Mouse (Mus musculus) heart, adult 18-20 months (tissue): ENCODE results near the gene Smc3. TPM values are rescaled to one million over a fixed set of nuclear protein-coding genes. Genes with fewer than 3 reads are reported as not detected.
"Not testable (repeated sequence)": the region's sequence is repeated elsewhere in the genome, so short reads cannot be mapped to it uniquely, and the experiment has no call there.

Source experiments
- DNase-seq, 2 experiments: peaks; one replicate each; pipeline ENCODE4 v3.0.0; 2021 to 2022; ENCODE audit warnings: mixed read lengths in 1 of 2
- total RNA-seq, 2 experiments: library from RNA; stranded (reverse); gene quantifications; 2 replicates each; pipeline ENCODE4 v1.2.3; 2021

The Smc3 gene
- total RNA-seq, 2 experiments from 2014 or later: 20.2 to 22.6 TPM

DNA sequence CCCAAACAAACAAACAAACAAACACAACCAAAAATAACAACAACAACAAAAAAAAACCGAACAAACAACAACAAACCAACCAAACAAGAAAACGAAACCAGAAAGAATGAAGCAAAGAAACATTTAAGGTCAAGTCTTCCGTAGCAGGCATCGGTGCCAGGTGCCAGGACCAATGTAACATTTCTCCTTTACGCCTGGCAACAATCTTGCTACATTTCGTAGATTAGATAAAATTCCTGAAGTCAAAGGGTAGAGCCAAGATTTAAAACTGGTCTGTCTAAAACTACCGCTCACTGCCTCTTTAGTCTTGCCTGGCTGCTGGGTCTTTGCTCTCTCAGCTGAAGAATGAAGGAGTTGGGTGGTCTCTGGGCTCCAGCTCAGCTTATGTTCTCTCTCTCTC is 24.1 kb upstream of the Smc3 start:
- no peak for DNase-seq

DNA sequence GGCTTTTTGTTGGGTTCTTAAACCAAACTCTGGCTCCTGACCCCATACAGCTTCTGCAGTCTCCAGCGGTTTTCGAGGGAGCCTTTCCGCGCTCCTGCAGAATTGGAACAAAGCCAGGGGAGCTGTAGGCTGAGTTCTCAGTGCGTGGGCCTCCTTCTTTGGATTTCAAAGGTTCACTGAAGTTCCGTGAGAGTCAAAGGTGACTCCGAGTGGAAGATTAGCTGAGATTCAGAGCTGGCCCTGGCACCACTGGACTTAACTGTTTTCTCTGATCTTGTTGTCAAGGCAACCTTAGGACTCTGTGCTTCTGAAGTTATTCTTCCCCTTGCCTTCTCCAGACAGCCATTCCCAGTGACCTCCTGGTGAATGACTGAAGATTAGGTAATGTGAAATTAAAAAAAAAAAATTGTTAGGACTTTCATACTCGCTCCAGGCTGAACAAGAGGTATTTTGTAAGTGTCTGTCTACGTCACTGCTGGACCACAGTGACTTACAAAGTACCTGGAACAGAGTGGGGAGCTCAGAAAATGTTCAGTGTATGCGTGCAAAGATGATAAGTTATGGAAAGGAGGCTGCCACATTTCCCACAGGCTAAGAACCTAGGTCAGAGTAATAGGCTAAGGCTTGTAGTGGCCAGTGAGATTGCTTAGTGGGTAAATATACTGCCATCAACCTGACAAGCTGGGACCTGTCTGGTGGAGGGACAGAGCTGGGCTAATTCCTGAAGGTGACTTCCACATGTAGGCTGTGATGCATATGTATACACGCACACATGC is 23.0 kb upstream of the Smc3 start:
- peak in 1 of 2 experiments; percentile 47 for DNase-seq

DNA sequence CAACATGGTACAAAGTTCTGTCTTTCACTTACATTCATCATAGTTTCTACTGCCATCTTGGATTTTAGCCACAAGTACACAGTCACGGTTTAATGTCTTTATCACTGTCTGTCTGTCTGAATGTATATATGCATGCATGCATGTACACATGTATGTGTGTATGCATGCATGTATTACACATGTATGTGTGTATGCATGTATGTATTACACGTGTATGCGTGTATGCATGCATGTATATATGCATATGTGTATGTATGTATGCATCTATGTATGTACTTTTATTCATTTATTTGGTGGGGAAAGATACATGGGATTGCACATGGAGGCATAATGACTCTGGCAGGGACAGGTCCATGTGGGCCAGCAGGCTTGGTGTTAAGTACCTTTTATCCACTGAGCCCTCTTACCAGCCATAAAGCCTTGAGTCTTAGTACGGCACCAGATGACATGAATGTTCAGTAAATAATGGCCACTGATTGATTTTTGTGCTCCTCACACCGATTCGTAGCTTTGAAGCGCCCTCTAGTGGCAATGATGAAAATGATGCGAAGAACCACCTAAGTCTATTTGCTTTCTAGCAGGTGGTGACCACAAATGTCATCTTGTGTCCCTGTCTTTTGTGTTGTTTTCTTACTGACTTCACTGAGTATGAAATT is 21.5 kb upstream of the Smc3 start:
- DNase-seq: peak; percentile 58 to 83

DNA sequence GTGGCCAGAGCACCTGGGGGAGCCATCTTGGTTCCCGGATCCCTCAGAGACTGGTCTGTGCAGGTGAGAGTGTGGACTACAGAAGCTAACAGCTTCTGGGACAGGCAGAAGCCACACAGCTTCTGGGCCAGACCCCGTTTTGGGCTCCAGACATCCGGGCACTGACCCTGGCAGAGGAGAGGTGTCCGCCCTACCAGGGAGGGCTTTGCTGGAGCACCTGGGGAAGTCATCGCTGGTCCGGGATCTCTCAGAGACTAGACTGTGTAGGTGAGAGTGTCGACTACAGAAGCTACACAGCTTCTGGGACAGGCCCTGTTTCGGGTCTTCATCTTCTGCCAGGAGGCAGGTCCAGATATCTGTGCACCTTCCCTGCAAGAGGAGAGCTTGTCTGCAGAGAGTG is 19.9 kb upstream of the Smc3 start:
- DNase-seq: not testable (repeated sequence)

DNA sequence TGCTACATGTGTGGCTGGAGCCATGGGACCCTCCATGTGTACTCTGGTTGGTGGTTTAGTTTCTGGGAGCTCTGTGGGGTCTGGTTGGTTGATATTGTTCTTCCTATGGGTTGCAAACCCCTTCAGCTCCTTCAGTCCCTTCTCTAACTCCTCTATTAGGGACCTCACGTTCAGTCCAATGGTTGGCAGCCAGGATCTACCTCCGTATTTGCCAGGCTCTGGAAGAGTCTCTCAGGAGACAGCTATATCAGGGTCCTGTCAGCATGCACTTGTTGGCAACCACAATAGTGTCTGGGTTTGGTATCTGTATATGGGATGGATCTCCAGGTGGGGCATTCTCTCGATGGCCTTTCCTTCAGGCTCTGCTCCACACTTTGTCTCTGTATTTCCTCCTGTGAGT is 12.5 kb upstream of the Smc3 start:
- DNase-seq: not testable (repeated sequence)

DNA sequence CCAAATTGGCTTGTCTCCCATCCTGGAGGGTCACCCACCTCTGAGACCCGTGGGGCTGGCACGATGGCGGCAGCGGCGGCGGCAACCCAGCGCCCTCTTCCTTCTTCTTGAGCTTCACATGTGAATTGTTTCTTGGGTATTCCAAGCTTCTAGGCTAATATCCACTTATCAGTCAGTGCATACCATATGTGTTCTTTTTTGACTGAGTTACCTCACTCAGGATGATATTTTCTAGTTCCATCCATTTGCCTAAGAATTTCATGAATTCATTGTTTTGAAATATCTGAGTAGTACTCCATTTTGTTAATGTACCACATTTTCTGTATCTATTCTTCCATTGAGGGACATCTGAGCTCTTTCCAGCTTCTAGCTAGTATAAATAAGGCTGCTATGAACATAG is 11.2 kb upstream of the Smc3 start, which contains the start of gene Nutf2-ps1:
Gene Nutf2-ps1, minus strand, starts transcription at position 101 of the 400 bp plus-strand sequence.
- DNase-seq: not testable (repeated sequence)

DNA sequence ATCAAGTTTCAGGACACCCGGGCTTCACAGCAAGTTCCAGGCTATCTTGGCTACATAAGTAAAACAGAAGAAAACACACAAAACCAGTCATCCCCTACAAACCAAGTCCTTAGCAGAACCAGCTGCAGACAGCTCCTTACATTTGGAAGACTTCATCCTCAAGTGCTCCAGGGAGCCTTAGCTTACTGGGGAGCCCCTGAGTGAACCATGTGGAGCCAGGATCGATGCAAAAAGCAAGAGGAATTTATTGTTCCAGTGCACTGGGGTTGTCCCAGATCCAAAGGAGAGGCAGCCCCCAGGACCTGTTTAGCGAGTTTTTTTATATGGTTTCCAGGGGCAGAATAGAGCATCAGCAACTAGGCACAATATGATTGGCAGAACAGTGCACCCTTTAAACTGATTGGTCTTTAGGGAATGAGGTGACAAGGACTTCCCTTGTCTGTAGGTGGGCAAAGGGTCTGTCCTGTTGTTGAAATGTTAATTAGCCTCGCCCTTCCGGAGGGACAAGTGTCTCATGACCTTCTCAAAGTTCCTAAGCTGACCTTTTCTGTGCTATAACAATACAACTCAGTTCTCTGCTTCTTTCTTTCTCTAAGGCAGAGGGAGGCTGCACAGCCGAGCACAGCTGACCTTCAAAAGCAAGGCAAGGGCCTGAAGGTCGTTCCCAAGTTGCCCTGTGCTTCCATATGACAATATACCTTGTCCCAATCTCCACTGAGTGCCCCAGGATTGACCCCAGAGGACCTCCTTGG is 3.3 kb upstream of the Smc3 start:
- no peak for DNase-seq

DNA sequence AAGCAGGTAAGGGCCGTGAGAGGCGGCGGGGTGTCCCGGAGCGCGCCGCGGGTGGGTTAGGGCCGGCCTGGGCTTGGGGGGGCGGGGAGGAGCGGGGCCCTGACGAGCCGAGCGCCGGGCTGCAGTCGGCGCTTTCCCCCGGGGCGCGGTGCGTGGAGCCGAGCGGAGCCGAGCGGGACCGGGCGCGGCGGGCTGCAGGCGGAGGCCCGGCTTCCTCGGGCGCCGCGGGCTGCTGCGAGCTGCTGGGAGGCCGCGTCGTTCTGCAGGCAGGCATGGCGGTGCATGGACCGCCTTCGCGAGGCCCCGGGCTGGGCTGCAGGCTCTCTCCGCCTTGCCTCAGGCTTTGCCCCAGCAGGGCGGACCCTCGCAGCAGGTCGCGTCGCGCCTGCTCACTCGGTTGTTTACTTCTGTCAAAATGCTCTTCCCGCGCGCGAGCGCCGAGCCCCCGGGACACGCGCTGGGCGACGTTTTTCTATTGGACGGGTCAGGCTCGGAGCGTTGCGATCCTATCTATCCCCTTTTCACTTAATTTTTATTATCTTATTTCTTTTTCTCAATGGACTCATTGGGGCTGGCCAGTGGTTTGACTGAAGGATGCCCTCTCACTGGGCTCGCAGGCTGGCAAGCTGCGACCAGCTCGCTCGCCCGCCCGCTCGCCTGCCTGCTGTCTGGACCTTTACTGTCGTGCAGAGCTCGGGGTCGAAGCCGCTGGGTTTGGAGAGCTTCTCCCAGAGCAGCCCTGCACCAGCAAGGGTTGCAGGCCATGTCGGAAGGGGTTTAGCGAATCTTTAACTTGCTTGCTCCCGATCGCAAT is 558 bp downstream of the Smc3 start:
- peak; percentile 58 to 68 for DNase-seq

DNA sequence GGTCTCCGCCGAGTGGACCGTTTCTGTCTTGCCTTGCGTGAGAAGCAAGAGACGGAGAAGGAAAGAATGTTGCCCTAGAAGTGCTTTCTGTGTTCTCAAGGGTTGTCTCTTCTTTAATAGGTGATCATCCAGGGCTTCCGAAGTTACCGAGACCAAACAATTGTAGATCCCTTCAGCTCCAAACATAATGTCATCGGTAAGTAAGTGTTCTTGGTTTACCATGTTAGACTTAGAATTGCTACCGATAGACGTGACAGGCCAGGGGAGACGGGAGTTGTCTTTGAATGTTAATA is 1.1 kb downstream of the Smc3 start:
- DNase-seq: no peak

DNA sequence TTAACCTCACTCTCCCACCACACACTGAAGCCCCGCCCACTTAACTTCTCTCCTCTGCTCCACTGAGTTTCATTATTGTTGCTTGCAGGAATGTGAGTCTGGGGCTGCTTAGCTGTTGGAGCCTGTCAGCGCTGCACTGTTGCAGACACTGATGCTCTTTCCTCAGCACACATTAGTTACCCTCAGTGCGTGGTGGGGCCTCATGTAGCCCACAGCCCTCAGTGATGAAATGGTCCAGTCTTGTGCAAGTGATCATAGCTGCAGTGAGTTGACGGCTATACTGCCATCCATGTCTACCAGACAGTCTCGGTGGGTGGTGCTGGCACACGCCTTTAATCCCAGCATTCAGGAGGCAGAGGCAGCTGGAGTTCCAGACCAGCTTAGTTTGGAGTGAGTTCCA is 8.7 kb downstream of the Smc3 start:
- no peak for DNase-seq

DNA sequence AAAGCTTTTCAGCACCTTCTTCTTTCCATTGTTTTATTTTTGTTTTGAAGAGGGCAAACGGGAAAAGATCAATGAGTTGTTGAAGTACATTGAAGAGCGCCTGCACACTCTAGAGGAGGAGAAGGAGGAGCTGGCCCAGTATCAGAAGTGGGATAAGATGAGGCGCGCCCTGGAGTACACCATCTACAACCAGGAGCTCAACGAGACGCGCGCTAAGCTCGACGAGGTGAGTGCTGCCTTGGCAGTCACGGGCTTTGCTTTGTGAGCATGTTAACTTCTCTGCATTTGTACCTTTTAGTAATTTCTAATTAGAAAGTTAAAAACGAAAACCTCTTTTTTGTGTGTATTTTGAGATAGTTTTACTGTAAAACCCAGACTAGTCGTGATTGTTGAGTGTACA is 21.5 kb downstream of the Smc3 start:
- DNase-seq: no peak

DNA sequence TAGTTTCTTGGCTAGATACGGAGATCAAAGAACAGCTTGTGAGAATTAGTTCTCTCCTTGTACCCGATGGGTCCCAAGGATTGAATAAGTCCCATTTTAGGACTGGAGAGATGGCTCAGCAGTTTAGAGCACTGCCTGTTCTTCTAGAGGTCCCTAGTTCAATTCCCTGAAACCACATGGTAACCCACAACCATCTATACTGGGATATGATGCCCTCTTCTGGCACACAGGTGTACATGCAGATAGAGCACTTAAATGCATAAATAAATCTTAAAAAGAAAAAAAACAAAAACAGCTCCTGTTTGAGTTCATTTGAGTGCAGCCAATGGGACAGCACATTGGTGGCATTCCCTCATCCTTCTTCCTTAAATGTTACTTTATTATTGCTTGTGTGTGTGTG is 37.8 kb downstream of the Smc3 start:
- DNase-seq: no peak

DNA sequence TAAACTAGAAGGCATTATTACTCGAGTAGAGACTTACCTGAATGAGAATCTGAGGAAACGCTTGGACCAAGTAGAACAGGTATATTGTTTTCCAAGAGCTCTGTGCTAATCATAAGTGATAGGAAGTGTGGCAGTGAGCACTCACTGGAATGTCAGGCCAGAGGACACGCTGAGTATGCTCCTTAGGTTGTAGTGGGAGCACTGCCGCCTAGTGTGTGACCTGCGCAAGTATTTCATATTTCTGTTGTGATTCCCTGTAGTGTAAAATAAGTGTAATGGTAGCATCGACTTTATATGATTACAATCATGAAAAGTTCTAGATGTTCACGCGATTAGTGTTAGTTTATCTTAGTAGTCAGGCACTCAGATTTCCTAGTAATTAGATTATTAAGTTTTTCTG is 38.5 kb downstream of the Smc3 start:
- DNase-seq: no peak

DNA sequence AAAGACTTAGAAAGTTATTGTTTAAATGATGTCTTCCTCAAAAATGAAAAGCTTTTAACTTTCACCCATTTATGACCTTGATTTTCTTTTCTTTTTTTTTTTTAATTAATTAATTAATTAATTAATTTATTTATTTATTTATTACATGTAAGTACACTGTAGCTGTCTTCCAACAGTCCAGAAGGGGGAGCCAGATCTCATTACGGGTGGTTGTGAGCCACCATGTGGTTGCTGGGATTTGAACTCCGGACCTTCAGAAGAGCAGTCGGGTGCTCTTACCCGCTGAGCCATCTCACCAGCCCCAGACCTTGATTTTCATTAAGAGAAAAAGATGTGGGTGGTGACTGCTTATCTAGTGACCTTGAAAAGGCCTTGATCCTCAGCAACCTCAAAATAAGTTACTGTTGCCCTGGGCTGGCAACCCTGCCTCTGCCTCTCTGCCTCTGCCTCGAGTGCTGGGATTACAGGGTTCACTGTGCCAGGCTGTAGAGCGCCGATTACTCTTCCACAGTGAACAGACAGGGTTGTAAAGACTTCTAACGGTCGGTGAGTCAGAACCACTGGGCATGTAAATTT is 43.9 kb downstream of the Smc3 start:
- no peak for DNase-seq

DNA sequence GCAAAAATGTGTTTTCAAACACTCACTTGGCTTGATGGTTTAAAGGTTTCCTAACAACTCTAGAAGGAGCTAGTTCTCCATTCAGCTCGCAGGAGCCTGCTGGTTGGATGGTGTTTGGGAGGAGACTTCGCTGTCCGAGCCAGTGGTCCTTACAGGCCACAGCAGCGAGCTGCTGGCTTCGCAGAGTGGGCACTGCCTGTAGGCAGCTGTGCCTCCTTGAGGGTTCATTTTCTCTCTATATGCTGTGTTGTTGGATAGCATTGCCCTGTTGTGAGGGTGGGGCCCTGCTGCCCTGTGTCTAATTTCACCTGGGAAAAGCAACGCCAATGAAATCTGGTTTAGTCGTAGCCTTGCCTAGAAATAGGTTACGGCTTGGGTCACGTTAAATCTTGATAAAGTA is 47.1 kb downstream of the Smc3 start:
- no peak for DNase-seq

DNA sequence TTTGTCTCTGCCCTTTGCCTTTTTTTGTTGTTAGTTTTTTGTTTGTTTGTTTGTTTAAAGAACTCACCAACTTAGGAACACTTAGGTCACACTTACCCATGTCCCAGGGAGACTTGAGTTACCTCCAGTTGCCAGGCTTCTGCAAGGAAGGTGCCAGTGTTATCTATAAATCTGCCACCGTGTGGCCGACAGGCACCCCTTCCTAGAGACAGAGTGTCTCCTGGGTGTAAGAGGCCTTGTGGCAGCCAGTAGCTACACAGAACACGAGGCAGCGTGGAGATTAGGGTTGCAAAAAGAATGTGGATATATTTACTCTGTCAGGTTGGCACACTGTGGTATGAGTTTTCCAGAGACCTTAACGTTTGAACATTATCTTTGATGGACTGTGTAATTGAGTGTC is 47.9 kb downstream of the Smc3 start:
- DNase-seq: no peak

DNA sequence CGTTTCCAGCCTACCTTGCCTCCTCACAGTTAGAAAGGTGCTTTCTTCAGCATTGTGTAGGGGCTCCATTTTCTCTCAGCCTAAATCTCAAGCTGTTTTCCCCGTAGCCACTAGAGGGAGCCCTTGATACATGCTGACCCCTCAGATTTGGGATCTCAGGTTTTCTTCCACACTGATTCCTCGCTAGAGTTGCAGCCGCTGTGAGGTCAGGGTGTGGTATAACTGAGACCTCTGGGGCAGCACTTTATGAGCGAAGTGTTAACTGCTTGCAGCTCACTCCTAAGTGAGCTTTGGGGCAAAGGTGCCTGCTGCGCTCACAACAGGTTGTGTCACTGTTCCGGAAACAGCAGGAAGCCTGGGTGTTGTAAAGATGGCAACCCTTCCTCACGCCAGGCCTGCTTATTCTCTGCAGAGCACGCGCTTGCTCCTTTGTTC is 48.6 kb downstream of the Smc3 start:
- peak; percentile 65 to 86 for DNase-seq

DNA sequence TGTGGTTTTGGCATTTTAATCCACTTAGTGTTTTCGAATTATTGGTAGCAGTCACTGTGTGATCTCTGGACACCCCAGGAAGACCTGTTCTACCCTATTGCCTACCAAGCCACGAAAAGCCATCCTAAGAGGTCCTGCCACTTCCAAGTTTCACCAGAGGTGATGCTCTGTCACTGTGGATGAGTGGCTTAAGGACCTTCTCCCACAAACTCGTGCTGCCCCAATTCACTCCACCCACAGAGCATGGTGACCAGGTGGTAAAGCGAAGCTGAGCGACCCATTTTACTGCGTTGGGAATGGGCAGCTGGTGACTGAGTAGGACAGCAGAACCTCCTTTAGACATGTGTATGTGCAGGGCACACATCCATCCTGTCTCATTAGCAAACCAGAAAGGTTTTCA is 49.2 kb downstream of the Smc3 start:
- peak; percentile 31 to 50 for DNase-seq

DNA sequence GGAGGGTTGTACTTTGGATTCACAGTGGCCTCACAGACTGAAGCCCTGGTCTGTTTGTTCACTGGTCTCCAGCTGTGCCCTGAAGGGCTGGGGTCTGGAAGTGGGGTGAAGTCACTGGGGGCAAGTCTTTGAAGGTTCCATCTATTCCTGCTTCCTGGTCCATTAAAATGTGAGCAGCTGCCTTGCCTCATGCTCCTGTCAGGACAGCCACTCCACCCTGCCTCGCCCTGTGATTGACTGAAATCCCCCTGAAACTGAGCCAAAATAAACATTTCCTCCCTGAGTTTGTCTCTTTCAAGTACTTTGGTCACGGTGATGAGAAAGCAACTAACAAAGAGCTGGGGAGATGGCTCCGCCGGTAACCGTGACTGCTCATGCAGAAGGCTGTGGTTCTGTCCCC is 49.6 kb downstream of the Smc3 start:
- DNase-seq: no peak

DNA sequence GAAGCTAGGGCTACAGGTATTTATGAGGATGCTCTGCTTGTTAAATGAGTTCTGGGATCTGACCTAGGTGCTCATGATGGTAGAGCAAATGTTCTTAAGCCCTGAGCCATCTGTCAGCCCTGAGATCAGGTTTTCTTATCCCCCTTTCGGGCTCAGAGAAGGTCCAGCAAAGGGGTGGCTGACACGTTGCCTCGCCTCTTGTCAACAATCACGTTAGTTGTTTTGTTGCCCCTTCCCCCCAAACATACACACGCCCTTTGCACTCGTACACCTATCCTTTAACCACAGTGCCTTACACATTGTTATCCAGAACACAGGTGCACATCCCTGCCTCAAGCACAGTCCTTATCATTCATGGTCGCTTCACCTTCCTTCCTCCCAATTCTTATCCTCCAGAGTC is 50.7 kb downstream of the Smc3 start:
- DNase-seq: no peak

DNA sequence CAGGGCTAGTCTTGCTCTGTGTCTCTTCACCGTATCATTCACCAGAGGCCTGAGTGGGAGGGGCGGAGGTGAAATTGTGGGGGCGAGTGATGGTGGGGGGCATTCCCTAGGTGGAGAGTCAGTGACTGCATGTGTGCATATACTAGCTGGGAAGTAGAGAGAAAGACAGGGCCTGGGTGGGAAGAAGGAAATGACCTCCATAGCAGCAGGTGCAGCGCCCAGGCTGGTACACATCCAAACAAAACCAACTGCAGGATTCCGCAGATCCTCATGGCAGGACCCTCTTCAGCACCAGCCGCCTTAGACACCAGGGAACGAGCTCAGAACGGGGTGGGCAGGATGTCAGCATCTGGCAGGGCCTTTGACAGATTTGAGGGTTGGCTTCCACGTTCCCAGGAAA is 52.1 kb downstream of the Smc3 start:
- DNase-seq: no peak
